Mouse (Mus musculus): Measurements from ENCODE around the gene Prss23. TPM values are rescaled to one million over a fixed set of nuclear protein-coding genes. Genes with fewer than 3 reads are reported as not detected.

Gene Prss23
- 1.3 TPM in 1 of 4 replicates, not detected in the others for total RNA-seq (2023)

GRCm38 (mm10) chr7:89526731-89527429 lies at the start of gene Prss23:
Gene Prss23, minus strand, starts transcription at chr7:89527187.

Other genes with a start within 250 kb of the Prss23 start
- 55.4 to 65.2 TPM (median 57.0 TPM) in 4 replicates for gene Tmem135, start 123.0 kb downstream of the Prss23 start, total RNA-seq (2023)
- gene Fzd4, start 122.8 kb downstream of the Prss23 start, total RNA-seq (2023): 0.09 to 0.21 TPM (median 0.14 TPM) in 4 replicates
- not detected in 4 replicates for gene Me3, start 105.2 kb upstream of the Prss23 start, total RNA-seq (2023)

Measured in B cell, adult 62 days (primary cell).